Comparison of ENCODE assay signal across 8 mouse cellular contexts in the genomic region with DNA sequence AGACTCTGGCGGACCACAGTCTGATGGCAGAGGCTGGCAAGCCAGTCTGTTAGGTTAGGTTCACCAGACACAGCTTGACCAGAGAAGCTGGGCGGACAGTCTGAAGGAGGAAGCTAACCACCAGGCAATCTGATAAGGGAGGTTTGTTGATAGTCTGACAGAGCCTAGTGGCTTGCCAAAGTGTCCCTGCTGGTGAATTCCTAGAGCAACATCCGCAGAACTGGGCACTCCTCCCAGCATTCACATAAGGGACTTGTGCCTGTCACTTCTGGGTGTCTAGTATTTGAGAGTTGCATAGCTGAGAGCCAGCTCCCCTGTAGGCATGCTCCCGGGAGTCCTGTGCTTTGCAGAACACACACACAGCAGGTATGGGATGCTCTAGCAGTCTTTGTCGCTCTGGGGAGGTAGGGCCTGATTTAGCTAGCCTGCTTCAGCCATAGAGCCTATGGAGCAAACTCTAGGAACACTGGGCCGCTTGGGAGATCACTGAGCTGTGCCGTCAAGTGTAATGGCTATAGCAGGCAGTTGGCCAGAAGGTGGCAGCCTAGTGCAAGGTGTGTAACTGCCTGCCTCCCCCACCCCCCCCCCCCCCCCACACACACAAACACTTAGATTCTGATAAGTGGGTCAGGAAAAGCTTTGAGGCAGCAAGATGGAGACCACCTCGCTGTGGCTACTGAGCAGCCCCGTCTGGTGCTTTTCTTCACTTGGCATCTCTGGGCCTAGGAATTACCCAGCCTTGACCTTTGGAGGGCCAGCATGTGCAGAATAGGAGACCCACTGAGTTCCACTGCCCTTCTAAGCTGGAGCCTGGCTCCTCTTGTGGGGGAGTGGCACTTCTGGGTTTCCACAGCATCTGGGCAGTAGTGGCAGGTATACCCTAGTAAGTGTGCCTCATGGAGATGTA. TPM values are rescaled to one million over a fixed set of nuclear protein-coding genes. Genes with fewer than 3 reads are reported as not detected.
A peak's percentile ranks its signal among the peaks of the same experiment; 100 is the strongest.
DNase-seq lines count a peak whose midpoint lies in the region; ATAC-seq and TF ChIP-seq lines count a peak whose summit lies in the region.

No protein-coding gene starts in this region.

- WGBS in hindbrain, embryonic 13.5 days = 56% methylated on average over 9 of the region's 9 CpGs
- 47% methylated on average over 9 of the region's 9 CpGs for WGBS in hindbrain, embryonic 16.5 days
- WGBS in liver, postnatal 0 days (ENCODE audit: insufficient replicate concordance) = 44% methylated on average over 9 of the region's 9 CpGs
- whole genome bisulfite sequencing in small intestine, adult 2 months = 32% methylated on average over 9 of the region's 9 CpGs
- WGBS in forebrain, embryonic 10.5 days = 53% methylated on average over 9 of the region's 9 CpGs

- 0 out of 2 replicates have a peak, but pooled peaks have one; percentile 16 for ATAC-seq in hindbrain, embryonic 13.5 days (ENCODE audit: low FRiP score)
- no peak for ATAC-seq in hindbrain, embryonic 16.5 days
- ATAC-seq in liver, postnatal 0 days = no peak

- no peaks in the 10 kb centered on the region for H3K27me3 ChIP-seq in hindbrain, embryonic 13.5 days
- no peaks in the 10 kb centered on the region for H3K27me3 ChIP-seq in hindbrain, embryonic 16.5 days (replicated peaks; ENCODE audit: control insufficient read depth, insufficient read depth, low read length)
- H3K27me3 ChIP-seq in CH12.LX (replicated peaks) = peaks cover 36% of the 10 kb centered on the region
- H3K27me3 ChIP-seq in liver, postnatal 0 days (ENCODE audit: insufficient read depth, low read length) = no peaks in the 10 kb centered on the region
- no peaks in the 10 kb centered on the region for H3K27me3 ChIP-seq in small intestine, adult 2 months (ENCODE audit: control insufficient read depth, insufficient read depth, low read length)
- H3K27me3 ChIP-seq in forebrain, embryonic 10.5 days (ENCODE audit: poor library complexity, severe bottlenecking) = peaks cover 7% of the 10 kb centered on the region

- H3K4me2 ChIP-seq in hindbrain, embryonic 13.5 days = no peak overlapping the region
- H3K4me2 ChIP-seq in hindbrain, embryonic 16.5 days (ENCODE audit: low read length) = no peak overlapping the region
- no peak overlapping the region for H3K4me2 ChIP-seq in CH12.LX (ENCODE audit: insufficient read depth, low read depth, poor library complexity, severe bottlenecking)
- no peak overlapping the region for H3K4me2 ChIP-seq in liver, postnatal 0 days (ENCODE audit: low read depth, low read length)

- no peak for TF ChIP-seq POLR2A in CH12.LX (IDR thresholded peaks at IDR 0.05; ENCODE audit: low read depth, low read length)
- TF ChIP-seq POLR2A in small intestine, adult 2 months (IDR thresholded peaks at IDR 0.05; ENCODE audit: low read depth, low read length) = no peak

- no peaks in the 10 kb centered on the region for H3K79me2 ChIP-seq in CH12.LX (replicated peaks; ENCODE audit: control insufficient read depth, extremely low read depth, insufficient read depth, poor library complexity, severe bottlenecking)

- peak in 1 of 2 experiments; percentile 72; a peak in 2 of 4 replicates for TF ChIP-seq CTCF in CH12.LX (conservative IDR thresholded peaks at IDR 0.05 in 1 of 2, IDR thresholded peaks at IDR 0.05 in 1 of 2; ENCODE audit: low read depth in 2 of 2, low read length in 2 of 2)
- TF ChIP-seq CTCF in liver, postnatal 0 days (IDR thresholded peaks at IDR 0.05; ENCODE audit: low read depth) = peak; percentile 65
- peak; percentile 58; the same call in 1 of the 2 replicates for TF ChIP-seq CTCF in small intestine, adult 2 months (IDR thresholded peaks at IDR 0.05; ENCODE audit: extremely low read depth, insufficient read length, insufficient replicate concordance, low read depth, low read length)

- peak; percentile 60 for DNase-seq in CH12.LX (ENCODE audit: extremely low read depth)
- DNase-seq in adrenal gland, postnatal 14 days = peak; percentile 80
- DNase-seq in heart, postnatal 36 days = peak; percentile 58 to 73
- peak; percentile 75 for DNase-seq in liver, postnatal 0 days
- DNase-seq in forebrain, embryonic 10.5 days (ENCODE audit: extremely low spot score, low spot score) = no peak

- H3K4me3 ChIP-seq in hindbrain, embryonic 13.5 days = no peak overlapping the region
- H3K4me3 ChIP-seq in hindbrain, embryonic 16.5 days (ENCODE audit: low read length) = no peak overlapping the region
- no peak overlapping the region for H3K4me3 ChIP-seq in CH12.LX (replicated peaks in 1 of 3; ENCODE audit: low read depth in 2 of 3, low read length in 2 of 3, poor library complexity in 1 of 3)
- no peak overlapping the region for H3K4me3 ChIP-seq in liver, postnatal 0 days (ENCODE audit: low read depth, low read length)
- H3K4me3 ChIP-seq in small intestine, adult 2 months (ENCODE audit: low read depth, low read length) = no peak overlapping the region
- H3K4me3 ChIP-seq in forebrain, embryonic 10.5 days = no peak overlapping the region

- in situ Hi-C loops in CH12.LX (cut with MboI; ENCODE audit: low pct_ligation_motif_present, low pct_unique_long_range_greater_than_20kb, low sequenced_read_pairs) = loop anchor here (10.0 kb wide), 1 partner anchor 253 kb away; a partner anchor contains a TSS

- TF ChIP-seq RAD21 in CH12.LX (IDR thresholded peaks at IDR 0.05; ENCODE audit: low read depth, low read length) = peak; percentile 56

- intact Hi-C loops in heart, postnatal 36 days (cut with DNase I) = loop anchor here (1.0 to 5.0 kb wide), 4 partner anchors 29 to 221 kb away; no protein-coding TSS in a partner anchor

- H3K9me3 ChIP-seq in hindbrain, embryonic 13.5 days = no peaks in the 10 kb centered on the region
- H3K9me3 ChIP-seq in hindbrain, embryonic 16.5 days (ENCODE audit: control insufficient read depth, low read length) = no peaks in the 10 kb centered on the region
- H3K9me3 ChIP-seq in CH12.LX (replicated peaks; ENCODE audit: low read length) = no peaks in the 10 kb centered on the region
- H3K9me3 ChIP-seq in liver, postnatal 0 days (ENCODE audit: low read length) = no peaks in the 10 kb centered on the region
- H3K9me3 ChIP-seq in forebrain, embryonic 10.5 days = no peaks in the 10 kb centered on the region

- H3K36me3 ChIP-seq in hindbrain, embryonic 13.5 days = no peaks in the 10 kb centered on the region
- H3K36me3 ChIP-seq in hindbrain, embryonic 16.5 days (ENCODE audit: control insufficient read depth, insufficient read depth, low read length) = no peaks in the 10 kb centered on the region
- no peaks in the 10 kb centered on the region for H3K36me3 ChIP-seq in CH12.LX (replicated peaks in 1 of 2; ENCODE audit: control insufficient read depth in 1 of 2, insufficient read depth in 1 of 2, low read length in 1 of 2)
- H3K36me3 ChIP-seq in liver, postnatal 0 days (replicated peaks; ENCODE audit: insufficient read depth, low read length) = no peaks in the 10 kb centered on the region
- H3K36me3 ChIP-seq in small intestine, adult 2 months (ENCODE audit: control insufficient read depth, insufficient read depth, low read length) = no peaks in the 10 kb centered on the region
- H3K36me3 ChIP-seq in forebrain, embryonic 10.5 days (replicated peaks) = no peaks in the 10 kb centered on the region

- dilution Hi-C loops in CH12.LX (cut with MboI; ENCODE audit: extremely low pct_ligation_motif_present, extremely low pct_unique_long_range_greater_than_20kb, low sequenced_read_pairs) = no loop called here

- no peak overlapping the region for H3K9ac ChIP-seq in hindbrain, embryonic 13.5 days
- H3K9ac ChIP-seq in hindbrain, embryonic 16.5 days (ENCODE audit: low read depth, low read length) = no peak overlapping the region
- no peak overlapping the region for H3K9ac ChIP-seq in CH12.LX (ENCODE audit: insufficient read depth, low read depth)
- no peak overlapping the region for H3K9ac ChIP-seq in liver, postnatal 0 days (replicated peaks)

- H3K27ac ChIP-seq in hindbrain, embryonic 13.5 days = no peak overlapping the region
- no peak overlapping the region for H3K27ac ChIP-seq in hindbrain, embryonic 16.5 days (ENCODE audit: low read depth, low read length)
- H3K27ac ChIP-seq in CH12.LX (ENCODE audit: insufficient read depth, low read depth) = no peak overlapping the region
- no peak overlapping the region for H3K27ac ChIP-seq in liver, postnatal 0 days (ENCODE audit: low read depth)
- peak overlapping the region; percentile 85 for H3K27ac ChIP-seq in small intestine, adult 2 months (ENCODE audit: insufficient read depth, low read depth, low read length)
- no peak overlapping the region for H3K27ac ChIP-seq in forebrain, embryonic 10.5 days

- H3K4me1 ChIP-seq in hindbrain, embryonic 13.5 days (replicated peaks) = peaks cover 8% of the 10 kb centered on the region
- peaks cover 14% of the 10 kb centered on the region; the same call in 1 of the 2 replicates for H3K4me1 ChIP-seq in hindbrain, embryonic 16.5 days (ENCODE audit: control insufficient read depth, insufficient read depth, low read depth, low read length)
- H3K4me1 ChIP-seq in CH12.LX (ENCODE audit: control insufficient read depth in 1 of 2, insufficient read depth in 2 of 2) = peaks cover 3 to 13% of the 10 kb centered on the region in 2 experiments
- 0 out of 2 replicates have a peak, but pooled peaks cover 3% of the 10 kb centered on the region for H3K4me1 ChIP-seq in liver, postnatal 0 days (ENCODE audit: insufficient read depth)
- peaks cover 20% of the 10 kb centered on the region for H3K4me1 ChIP-seq in small intestine, adult 2 months (ENCODE audit: control insufficient read depth, insufficient read depth, insufficient read length, low read length)
- H3K4me1 ChIP-seq in forebrain, embryonic 10.5 days = peaks cover 14% of the 10 kb centered on the region

- TF ChIP-seq EP300 in CH12.LX (IDR thresholded peaks at IDR 0.05; ENCODE audit: low read length) = no peak
- no peak for TF ChIP-seq EP300 in liver, postnatal 0 days (IDR thresholded peaks at IDR 0.05; ENCODE audit: low read depth)

RNA-seq across cellular contexts. Expression of a gene that starts 2.2 kb away (rescaled TPM):
- 18.3 and 19.6 TPM in 2 replicates for polyA plus RNA-seq in hindbrain, embryonic 13.5 days (2015; fragmentation: Nextera tagmentation; extraction: Ambion mirVana)
- 30.5 and 33.2 TPM in 2 replicates for polyA plus RNA-seq in hindbrain, embryonic 16.5 days (2015; fragmentation: Nextera tagmentation; extraction: Ambion mirVana)
- total RNA-seq in CH12.LX (2012; rRNA removed) = 19.7 and 28.5 TPM in 2 replicates
- total RNA-seq in CH12.LX (2014; rRNA removed) = 10.4 and 11.6 TPM in 2 replicates
- 58.2 and 68.2 TPM in 2 replicates for polyA plus RNA-seq in CH12.LX (2012; ENCODE audit: insufficient read length, low read depth)
- 7.1 and 8.7 TPM in 2 replicates for total RNA-seq in adrenal gland, postnatal 14 days (2021)
- total RNA-seq in heart, postnatal 36 days (2021) = 1 to 10 TPM; 3.1 to 3.7 TPM
- 4.3 and 5.5 TPM in 2 replicates for polyA plus RNA-seq in liver, postnatal 0 days (2015; fragmentation: Nextera tagmentation; extraction: Ambion mirVana)
- 43.2 and 82.9 TPM in 2 replicates for polyA plus RNA-seq in small intestine, adult 2 months (2012; rRNA removed)
- polyA plus RNA-seq in forebrain, embryonic 10.5 days (2016; fragmentation: Nextera tagmentation; extraction: Ambion mirVana) = 14.1 and 14.3 TPM in 2 replicates

RNA-seq across cellular contexts. Expression of a gene that starts 48.2 kb away (rescaled TPM):
- 1.0 TPM in 2 replicates for polyA plus RNA-seq in hindbrain, embryonic 13.5 days (2015; fragmentation: Nextera tagmentation; extraction: Ambion mirVana)
- polyA plus RNA-seq in hindbrain, embryonic 16.5 days (2015; fragmentation: Nextera tagmentation; extraction: Ambion mirVana) = 0.61 and 0.96 TPM in 2 replicates
- total RNA-seq in CH12.LX (2012; rRNA removed) = 0.08 TPM in 1 of 2 replicates, not detected in the other
- total RNA-seq in CH12.LX (2014; rRNA removed) = not detected in 2 replicates
- not detected in 2 replicates for polyA plus RNA-seq in CH12.LX (2012; ENCODE audit: insufficient read length, low read depth)
- 0.83 and 1.2 TPM in 2 replicates for total RNA-seq in adrenal gland, postnatal 14 days (2021)
- total RNA-seq in heart, postnatal 36 days (2021) = under 1 TPM; 0.60 to 0.92 TPM
- 0.19 and 0.58 TPM in 2 replicates for polyA plus RNA-seq in liver, postnatal 0 days (2015; fragmentation: Nextera tagmentation; extraction: Ambion mirVana)
- polyA plus RNA-seq in small intestine, adult 2 months (2012; rRNA removed) = 4.2 and 6.3 TPM in 2 replicates
- 2.1 and 2.2 TPM in 2 replicates for polyA plus RNA-seq in forebrain, embryonic 10.5 days (2016; fragmentation: Nextera tagmentation; extraction: Ambion mirVana)
